Mouse (Mus musculus): ENCODE data around the gene Cldn34b3.
"Not testable (repeated sequence)": the region's sequence is repeated elsewhere in the genome, so short reads cannot be mapped to it uniquely, and the experiment has no call there.

Cldn34b3 gene

DNA sequence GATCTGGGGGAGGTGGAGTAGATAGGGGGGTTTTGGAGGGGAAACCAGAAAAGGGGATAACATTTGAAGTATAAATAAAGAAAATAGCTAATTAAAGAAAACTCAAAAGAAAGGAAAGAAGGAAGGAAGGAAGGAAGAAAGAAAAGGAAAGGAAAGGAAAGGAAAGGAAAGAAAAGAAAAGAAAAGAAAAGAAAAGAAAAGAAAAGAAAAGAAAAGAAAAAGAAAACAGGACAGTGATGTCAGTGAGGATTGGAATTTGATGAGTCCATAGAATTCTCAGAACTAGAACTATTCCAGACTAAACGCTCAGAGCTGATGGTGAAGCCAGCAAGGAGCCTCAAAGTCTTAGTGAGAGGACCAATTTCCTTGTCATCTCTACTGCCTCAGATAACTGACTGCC lies at the start of gene Cldn34b3:
TSS of gene Cldn34b3 (plus strand) at position 301 of the 400 bp plus-strand sequence.
- not testable (repeated sequence) for DNase-seq (ENCODE audit: low read depth, low spot score)
